Mouse (Mus musculus): ENCODE measurements at regions not wholly inside any gene's neighbourhood (a gene's known extent, or its start where the extent isn't known, plus 50 kb on each side); places are given as distances from the start of the nearest gene placed in this dataset.
"Not testable (repeated sequence)": the region's sequence is repeated elsewhere in the genome, so short reads cannot be mapped to it uniquely, and the experiment has no call there.

DNA sequence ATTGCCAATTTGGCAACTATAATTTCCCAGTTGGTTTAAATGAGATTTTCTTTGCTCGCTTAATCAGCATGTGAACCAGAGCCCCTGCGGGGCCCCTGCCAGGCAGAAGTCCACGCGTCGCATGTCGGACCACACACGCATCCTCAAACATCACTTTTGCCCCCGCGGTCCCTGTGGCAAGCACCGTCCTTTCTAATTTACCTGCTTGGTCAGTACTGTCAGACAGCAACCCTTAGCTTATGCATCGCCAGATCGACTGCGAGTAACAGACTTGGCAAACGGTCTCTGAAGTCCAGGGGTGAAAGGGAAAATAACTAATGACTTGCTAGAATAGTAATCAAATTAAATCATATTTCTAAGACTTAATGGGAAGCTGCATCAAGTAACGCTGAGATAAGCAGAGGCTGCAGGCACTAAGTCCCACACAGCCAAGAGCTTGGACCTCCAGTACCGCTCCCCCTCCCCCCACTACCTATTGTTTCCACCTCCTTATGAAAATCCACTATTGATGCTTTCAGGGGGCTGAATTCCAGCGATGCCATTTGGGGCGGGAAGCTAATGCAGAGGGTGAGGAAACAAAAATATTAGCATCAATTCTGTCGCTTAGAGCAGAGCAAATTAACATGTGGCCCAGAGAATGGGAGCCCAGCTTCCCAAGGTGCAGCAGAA lies 142.0 kb upstream of the Cntnap4 start:
- DNase-seq (ENCODE audit: low spot score), result no peak

DNA sequence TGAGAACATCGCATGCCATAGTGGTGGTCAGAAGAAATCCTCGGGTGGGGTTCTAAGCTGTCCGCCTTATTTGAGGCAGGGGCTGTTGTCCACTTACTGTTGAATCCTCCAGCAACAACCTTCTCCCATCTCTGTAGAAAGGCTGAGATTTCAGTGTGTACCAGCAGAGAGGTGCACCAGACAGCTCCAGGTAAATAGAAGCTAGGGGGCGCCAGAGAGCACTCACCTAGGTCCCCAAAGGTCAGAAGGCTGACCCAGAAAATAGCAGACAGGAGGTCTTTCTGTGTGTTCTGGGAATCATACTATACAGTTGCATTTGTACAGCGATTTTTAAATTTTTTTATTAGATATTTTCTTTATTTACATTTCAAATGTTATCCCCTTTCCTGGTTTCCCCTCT lies 157.9 kb upstream of the Cntnap4 start:
- DNase-seq (ENCODE audit: low spot score), result no peak

DNA sequence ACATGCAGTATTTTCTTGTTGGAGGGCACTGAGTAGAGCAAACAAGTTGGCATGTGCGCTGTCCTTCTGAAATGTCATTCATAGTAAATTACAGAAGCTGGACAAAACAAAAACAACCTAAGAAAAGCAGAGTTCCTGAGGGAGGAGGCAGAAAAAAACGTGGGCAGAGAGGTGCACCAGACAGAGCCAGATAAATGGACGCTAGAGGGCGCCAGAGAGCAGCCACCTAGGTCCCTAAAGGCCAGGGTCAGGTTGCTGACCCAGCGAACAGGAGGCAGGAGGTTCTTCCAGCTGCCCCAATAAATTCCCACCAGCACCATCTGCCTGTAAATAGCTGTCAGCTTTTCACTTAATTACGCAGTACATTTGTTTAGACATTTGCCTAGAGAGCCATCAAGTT lies 158.6 kb upstream of the Cntnap4 start:
- DNase-seq (ENCODE audit: low spot score), result peak; percentile 6

DNA sequence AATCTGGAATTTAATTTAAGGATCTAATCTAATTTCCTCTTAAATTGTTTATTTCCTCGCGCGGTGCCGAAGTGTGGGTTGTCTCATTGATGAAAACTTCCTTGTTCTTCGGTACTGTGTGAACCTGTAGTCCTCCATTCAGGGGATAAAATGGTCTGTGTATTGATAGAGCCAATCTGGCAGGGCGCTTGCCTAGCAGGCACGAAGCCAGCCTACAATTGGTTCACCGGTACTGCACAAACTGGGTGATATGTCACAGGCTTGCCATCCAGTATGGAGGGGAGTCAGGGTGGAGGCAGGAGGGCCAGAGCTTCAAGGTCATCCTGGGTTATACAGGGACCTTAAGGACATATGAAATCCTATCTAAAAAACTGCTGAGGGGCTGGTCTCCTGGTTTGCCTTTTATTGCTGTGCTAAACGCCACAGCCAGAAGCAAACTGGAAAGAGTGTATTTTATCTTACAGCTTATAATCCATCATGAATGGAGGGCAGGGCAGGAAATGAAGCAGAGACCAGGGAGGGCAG lies 161.6 kb upstream of the Cntnap4 start:
- no peak for DNase-seq (ENCODE audit: low spot score)

DNA sequence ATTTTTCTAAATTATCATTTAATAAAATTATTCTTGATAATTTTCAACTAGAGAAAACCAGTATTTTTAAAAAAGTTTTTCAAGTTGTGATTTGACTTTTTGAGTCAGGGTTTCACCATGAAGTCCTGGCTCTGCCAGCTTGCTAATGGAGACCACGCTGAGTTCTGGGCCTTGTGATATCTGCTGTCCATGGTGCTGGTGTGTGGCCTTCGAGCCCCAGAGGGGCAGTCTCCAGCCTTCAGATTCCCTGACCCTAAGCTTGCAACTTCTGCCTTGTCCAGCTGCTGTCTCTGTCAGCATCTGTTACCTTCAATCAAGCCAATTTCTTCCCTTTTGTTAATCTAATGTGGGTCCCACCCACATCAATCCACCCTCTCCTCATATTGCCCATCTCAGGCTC lies 165.8 kb upstream of the Cntnap4 start:
- peak; percentile 11 for DNase-seq (ENCODE audit: low spot score)

DNA sequence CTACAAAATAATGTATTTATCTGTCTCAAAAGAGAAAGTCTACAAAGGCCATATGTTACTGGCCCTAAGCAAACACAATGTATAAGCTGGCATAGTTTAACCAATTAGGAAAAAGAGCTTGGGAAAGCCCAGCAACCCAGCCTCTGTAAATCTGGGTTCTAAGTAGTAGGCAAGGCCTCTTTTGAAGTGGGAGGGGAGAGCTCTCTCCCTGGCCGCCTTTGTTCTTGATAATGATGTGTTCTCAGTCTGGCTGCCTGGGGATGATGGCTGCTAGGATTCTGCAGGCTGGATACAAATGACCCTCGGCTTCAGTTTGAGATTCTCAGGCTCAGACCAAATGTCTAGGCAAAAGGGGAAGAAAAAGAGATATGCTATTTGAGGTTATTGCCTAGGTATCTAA lies 172.4 kb upstream of the Cntnap4 start:
- no peak for DNase-seq (ENCODE audit: low spot score)

DNA sequence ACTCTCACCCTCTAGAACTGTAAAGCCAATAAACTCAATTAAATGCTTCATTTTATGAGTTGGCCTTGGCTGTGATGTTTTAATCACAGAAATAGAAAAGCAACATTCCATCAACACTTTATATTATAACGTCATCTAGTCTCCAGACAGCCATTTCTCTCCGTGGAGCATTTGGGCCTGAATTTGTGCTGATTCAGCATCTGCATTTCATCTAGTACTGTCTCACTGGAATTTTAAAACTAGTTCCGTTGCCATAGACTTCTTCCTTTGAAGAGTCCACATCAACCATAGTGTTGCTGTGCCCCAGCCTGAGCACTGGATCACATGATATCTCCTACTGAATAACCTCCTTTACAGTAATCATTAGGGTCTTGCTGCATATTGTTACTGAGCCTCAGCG lies 179.7 kb upstream of the Cntnap4 start:
- DNase-seq (ENCODE audit: low spot score), result no peak

DNA sequence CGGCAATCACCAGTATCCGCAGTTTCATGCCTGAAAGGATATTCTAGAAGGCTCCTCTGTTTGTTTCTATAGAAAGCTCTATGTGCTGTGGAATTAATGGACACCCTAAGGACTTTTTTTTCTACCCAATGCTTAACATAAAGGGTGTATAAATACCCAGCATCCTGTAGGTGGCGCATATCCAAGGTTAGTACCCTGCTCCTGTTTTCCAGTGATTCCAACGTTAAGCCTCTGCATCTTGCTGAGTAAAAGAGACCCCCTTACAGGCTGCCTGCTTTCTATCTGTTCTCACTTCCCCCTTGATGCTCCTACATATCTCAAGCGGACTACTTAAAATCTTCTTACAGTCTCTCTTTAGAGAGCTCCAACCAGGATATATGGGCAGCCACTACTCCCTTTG lies 221.5 kb upstream of the Cntnap4 start:
- DNase-seq (ENCODE audit: low spot score), result no peak

DNA sequence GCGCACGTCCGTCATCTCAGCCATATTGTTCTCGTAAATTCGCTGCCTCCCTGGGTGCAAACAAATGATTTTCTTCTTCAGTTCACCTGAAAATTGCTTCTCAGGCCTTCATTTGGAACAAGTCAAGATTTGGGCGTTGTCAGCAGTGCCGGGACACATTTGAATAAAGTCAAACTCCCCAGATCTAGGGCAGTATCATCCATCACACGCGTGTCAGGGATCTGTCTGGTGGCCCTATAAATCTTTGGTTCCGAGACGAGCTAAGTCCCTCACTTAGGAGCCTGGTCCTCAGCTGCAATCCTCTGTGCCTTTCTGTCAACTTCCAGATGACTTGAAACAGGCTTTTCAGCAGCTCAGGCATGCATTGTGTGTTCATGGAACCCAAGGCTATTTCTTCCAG lies 236.7 kb upstream of the Cntnap4 start:
- DNase-seq (ENCODE audit: low spot score), result no peak

DNA sequence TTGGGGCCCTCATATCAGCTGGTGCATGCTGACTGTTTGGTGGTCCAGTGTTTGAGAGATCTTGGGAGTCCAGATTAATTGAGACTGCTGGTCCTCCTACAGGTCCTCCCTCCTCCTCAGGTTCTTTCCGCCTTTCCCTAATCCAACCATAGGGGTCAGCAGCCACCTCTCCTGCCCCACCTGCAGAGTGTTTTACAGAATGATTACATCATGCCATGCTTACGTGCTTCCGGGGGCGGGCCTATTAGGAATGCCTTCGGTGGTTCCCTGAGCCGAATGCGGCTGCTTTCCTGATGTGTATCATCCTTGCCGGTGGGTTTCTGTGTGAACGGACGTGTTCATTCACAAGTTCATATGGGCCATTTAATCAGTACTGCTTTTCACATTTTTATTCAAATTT lies 237.8 kb upstream of the Cntnap4 start:
- DNase-seq (ENCODE audit: low spot score), result no peak

DNA sequence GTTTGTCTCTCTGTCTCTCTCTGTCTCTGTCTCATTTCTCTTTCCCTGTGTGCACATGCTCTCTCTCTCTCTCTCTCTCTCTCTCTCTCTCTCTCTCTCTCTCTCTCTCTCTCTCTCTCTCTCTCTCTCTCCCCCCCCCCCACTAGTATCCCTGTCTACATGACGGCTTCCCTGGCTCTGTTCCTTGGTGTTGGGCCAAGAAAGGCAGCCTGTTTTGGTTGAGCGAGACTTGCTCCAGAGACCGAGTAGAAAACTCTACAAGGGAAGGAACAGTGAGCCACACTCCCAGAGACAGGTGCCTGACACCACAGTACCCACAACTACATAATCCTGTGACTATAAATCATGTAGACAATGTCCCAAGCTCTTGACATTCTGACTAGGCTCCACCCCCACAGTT lies 260.0 kb upstream of the Cntnap4 start:
- DNase-seq (ENCODE audit: low spot score), result no peak

DNA sequence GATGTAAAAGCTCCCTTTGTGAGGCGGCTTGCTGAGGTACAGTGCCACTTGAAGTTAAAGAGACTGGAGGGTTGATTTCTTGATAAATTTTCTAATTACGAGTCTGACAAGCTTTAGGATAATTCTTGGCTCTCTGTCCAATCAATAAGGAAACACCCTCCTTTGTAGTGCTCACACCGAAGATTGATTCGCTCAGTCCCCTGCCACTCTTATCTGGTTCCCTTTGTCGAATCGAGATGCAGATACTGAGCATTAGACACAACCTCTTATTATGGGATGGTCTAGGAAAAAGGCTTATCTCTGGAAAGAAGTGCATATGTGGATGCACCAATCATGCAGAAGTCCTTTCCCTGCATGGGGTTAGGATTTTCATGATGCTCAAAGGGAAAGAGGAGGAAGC lies 261.5 kb upstream of the Cntnap4 start:
- no peak for DNase-seq (ENCODE audit: low spot score)

DNA sequence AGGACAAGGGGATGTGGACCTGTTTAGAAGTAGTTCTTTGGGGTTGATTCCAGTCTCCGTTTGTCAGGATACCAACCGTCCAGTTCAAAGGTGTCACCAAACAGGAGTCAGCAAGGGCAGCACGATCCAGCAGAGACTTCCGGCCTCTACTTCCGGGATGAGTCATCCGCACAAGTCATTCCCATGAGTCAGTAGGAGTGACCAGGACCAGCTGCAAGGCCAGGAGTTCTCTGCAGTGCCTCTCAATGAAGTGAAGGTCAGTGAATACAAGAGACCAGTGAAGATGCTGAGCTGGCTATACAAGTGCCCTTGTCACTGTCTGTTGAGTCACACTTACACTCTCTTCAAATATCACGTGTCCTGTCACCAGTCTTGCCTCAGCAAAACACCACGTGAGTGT lies 272.8 kb upstream of the Cntnap4 start:
- DNase-seq (ENCODE audit: low spot score), result no peak

DNA sequence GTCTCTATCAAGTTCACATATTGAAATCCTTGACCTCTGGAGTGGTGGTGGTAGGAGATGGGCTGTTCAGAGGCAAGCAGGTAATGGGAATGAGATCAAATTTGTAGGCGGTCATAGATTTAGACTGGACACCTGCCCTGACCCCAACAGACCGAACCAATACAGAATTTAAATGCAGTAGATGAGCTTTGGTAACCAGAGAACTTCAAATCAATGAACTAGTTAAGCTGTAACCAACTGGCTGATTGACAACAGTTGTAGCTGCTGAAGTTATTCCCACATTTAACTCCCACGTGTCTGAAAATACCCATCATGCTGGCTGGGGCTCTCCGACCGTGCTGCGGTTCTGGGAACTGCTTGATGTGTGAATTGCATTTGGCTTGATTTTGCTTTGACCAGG lies 268.5 kb upstream of the Gm6793 start:
- no peak for DNase-seq (ENCODE audit: low spot score)

DNA sequence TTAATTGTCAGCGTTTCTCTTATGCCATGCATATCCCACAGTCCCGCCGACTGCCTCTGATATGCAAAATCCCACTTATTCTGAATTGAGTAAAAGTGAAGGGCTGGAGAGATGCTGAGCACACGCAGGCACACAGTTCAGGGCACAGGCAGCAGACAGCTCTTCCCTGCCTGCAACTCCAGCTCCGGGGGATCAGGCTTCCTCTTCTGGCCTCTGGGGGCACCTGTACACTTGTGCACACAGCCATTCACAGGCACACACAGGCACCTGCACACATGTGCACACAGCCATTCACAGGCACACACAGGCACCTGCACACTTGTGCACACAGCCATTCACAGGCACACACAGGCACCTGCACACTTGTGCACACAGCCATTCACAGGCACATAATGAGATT lies 254.8 kb upstream of the Gm6793 start:
- no peak for DNase-seq (ENCODE audit: low spot score)

DNA sequence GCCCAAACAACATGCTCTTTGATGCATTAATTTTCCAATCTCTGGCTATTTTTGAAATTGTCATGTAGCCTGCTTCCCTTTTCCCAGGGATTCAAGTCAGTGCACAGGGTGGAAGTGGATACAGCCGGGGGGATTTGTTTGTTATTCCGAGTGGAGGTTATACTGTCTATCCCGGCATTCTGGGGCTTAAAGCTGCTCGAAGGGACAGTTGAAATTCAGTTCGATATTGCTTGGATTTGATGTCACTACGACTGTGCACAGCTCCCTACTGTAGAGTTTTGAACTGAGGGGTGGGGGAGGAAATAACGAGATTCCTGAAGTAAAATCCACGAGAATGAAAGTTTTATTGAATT lies 254.4 kb upstream of the Gm6793 start:
- DNase-seq (ENCODE audit: low spot score), result no peak

DNA sequence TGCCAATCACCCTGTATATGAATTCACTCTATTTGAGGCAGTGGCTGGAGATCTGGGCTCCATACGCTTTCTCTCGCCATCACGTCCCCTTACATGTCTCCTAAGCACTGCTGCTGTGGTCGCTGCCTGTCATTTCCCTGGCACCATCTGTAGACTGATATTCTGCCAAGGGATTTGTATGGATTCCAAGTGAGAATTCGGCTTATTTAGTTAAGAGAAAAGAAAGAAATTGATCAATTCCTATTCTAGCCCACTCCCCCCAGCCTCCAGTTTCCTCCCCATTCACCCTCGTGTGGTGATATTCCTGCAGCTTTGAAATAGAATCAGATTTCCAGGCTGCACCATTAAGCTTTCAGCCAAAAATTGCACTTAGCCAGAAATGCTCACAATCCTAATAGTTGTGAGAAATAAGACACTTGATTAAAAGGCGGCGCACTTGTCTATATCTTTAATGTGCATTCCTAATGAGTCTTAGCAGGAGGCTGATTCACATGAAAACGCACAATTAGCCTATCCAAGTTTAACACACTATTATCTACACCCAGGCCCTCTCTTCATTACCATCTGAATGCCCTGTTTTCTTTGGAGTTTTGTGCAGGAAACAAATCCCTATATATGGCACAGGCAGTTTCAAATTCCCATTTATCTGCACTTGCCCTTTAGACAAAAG lies 253.8 kb upstream of the Gm6793 start:
- DNase-seq (ENCODE audit: low spot score), result no peak

DNA sequence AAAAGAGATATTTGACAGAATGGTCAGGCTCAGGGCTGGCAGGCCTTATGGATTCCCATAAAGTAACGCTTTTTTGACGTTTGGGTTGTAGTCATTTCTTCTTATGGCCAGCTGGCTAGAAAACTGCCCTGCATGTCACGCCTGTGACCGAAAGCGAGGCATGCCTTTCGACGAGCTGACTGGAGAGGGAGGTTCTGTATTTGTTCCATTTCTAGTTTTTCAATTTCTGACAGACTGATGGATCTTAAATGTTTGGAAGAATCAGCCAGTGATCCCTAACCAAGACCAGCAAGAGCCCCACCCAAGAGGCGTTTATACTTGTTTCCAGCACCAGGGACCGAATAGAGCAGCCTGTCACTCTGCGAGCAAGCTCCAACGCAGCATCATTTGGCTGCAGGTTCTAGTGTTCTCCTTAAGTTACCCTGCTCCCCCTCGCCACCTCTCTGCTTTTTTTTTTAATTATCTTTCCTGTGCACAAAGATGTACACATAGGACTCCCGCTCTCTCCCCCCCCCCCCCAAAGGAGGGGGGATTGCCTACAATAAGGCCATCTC lies 243.2 kb upstream of the Gm6793 start:
- no peak for DNase-seq (ENCODE audit: low spot score)

DNA sequence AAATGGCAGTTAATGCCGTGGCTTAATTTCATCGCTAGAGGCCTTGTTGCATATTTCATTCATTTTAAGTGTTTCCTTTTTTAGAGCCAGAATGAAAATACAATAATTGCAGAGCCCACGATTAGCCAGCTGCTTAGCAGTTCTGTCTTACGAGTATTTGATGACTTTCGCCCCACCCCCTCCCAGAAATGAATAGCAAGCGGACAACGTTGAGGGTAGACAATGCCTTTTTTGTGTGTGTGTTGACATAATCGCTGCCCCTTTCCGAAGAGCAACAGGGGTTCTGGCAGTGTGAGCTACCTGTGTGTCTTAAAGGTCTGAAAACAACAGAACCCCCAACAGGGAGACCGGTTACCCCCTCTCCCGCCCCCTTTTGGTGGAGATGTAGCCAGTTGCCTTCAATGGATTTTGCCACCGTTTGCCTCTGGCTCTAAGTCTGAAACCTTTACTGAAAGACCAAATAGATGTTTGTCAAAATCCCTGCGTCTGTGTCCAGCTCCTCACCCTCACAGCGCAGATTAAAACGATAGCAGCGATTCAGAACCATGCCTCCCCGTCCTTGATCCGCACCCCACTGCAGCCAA lies 242.6 kb upstream of the Gm6793 start:
- no peak for DNase-seq (ENCODE audit: low spot score)

DNA sequence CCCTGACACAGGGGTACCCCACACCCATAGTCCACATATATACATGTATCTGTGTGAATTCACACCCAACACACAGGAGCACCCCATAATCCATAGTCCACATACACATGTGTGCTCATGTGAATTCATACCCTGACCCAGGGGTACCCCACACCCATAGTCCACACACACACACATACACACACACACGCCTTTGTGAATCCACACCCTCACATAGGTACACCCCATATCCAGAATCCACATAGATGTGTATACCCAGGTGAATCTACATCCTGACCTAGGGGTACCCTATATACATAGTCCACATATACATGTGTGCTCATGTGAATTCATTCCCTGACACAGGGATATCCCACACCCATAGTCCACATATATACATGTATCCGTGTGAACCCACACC lies 231.8 kb upstream of the Gm6793 start:
- DNase-seq (ENCODE audit: low spot score), result not testable (repeated sequence)

DNA sequence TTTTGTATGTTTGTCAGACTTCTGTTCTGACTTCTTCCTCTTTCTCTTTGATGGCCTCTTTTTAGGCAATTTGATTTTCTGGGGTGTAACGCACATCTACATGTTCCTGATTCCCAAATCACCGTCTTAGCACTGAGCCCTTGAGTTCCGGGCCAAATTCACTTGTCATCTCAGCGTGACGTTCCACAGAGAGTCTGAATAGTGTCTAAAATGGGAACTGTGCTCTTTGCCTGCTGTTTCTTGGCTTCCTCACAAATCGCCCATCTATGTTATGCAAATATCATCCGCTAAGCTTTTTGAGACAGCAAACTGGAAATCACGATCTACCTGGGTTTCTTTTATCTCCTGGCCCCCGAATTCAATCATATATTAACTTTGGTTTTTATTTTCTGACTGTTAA lies 223.8 kb upstream of the Gm6793 start:
- DNase-seq (ENCODE audit: low spot score), result no peak

DNA sequence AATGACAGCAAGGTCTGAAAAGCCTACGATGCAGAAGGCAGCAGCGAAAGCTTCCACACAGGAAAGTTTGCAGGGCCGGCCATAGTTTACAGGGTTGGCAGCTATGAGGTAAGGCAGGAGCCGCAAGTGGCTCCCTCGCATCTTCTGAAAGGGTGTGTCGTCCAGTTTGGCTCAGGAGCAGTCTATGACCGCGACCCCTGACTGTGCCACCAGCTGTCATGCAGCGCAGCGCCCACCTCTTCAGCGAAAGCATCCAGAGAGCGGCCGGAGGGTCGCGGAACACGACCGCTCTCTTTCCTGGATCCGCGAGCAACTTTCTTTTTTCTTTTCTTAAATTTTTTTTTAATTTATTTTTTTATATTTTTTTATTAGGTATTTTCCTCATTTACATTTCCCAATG lies 221.9 kb upstream of the Gm6793 start:
- DNase-seq (ENCODE audit: low spot score), result not testable (repeated sequence)

DNA sequence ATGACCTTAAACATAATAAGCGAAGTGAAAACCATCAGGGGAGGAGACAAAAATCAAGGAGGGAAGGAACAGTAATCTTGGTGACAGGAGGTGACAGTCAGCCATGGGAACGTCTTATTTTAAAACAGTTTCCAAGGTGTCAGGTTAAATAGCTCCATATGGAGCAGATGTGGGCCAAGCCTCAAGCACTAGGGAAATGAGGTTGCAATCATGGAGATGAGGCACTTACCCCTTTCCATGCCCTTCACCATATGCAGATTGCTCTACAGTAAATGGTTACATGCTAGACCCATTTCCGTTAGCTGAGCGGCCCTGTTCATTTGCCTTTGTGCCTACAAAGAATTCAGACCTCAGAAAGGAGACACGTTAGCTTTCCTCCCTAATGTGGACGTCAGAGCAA lies 204.8 kb upstream of the Gm6793 start:
- no peak for DNase-seq (ENCODE audit: low spot score)
